Mouse (Mus musculus) forebrain, embryonic 10.5 days (tissue): ENCODE measurements around the gene Meltf. TPM values are rescaled to one million over a fixed set of nuclear protein-coding genes. Genes with fewer than 3 reads are reported as not detected.
A peak's percentile ranks its signal among the peaks of the same experiment; 100 is the strongest.

Experiments
- DNase-seq: peaks from one replicate; pipeline ENCODE4 v3.0.0-alpha.2; 2017; ENCODE audit warnings: low spot score; ENCODE audit errors: extremely low spot score
- H3K27ac ChIP-seq: fragments of 300-500 bp; sonication (generic); 2 replicates; pipeline ENCODE4 v1.5.1; 2016; ENCODE audit warnings: mild to moderate bottlenecking
- H3K27me3 ChIP-seq: fragments of 300-500 bp; sonication (generic); 2 replicates; pipeline ENCODE4 v1.6.1; 2016; ENCODE audit warnings: mild to moderate bottlenecking; ENCODE audit not compliant: poor library complexity, severe bottlenecking
- H3K36me3 ChIP-seq: fragments of 300-500 bp; sonication (generic); replicated peaks from 2 replicates; pipeline ENCODE4 v1.6.1; 2016; ENCODE audit warnings: mild to moderate bottlenecking, moderate library complexity
- H3K4me1 ChIP-seq: fragments of 300-500 bp; sonication (generic); 2 replicates; pipeline ENCODE4 v1.6.1; 2016
- H3K4me3 ChIP-seq: fragments of 300-500 bp; sonication (generic); 2 replicates; pipeline ENCODE4 v1.5.1; 2016; ENCODE audit warnings: mild to moderate bottlenecking, moderate library complexity
- H3K9me3 ChIP-seq: fragments of 300-500 bp; sonication (generic); 2 replicates; pipeline ENCODE4 v1.6.1; 2016; ENCODE audit warnings: mild to moderate bottlenecking, moderate library complexity
- WGBS: fragments of 180-500 bp; shearing (Covaris S2); methylation state at CpG from one replicate; pipeline ENCODE4 v1.1.7; 2016; 5-methylcytosine and 5-hydroxymethylcytosine counted together
- polyA plus RNA-seq: library from polyadenylated mRNA; unstranded; fragments of >200 nt; fragmentation: Nextera tagmentation; extraction: Ambion mirVana; gene quantifications from 2 replicates; pipeline ENCODE4 v1.2.1, GENCODE M21; 2016

The Meltf gene
- polyA plus RNA-seq, 1 experiment from 2014 or later, result not detected

DNA sequence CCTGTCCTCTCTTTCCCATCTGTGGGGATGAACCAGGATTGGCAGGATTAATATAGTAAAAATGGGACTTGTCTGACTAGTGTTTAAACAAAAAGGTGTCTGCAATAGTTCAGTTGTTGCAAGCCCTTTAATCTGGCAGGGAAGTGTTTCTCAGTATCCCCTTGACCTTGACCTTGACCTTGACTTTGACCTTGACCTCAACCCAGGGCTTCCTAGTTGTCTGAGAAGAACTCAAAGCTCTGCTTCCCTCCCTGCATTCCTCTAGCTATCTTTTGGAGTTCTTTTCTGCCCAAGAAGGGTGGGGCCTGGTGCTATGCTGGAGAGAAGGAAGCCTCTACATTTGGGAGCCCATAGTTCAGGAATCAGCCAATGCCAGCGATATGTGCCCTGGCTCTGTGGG is 23.3 kb downstream of the Meltf start:
- Histone ChIP-seq H3K9me3 (peaks cover 7% of the 10 kb centered on the region), H3K4me3 (no peak overlapping the region), H3K4me1 (peaks cover 32% of the 10 kb centered on the region), H3K36me3 (no peaks in the 10 kb centered on the region), H3K27ac (no peak overlapping the region), H3K27me3 (peaks cover 23% of the 10 kb centered on the region)
- 89% methylated on average over 1 of the region's 1 CpGs for WGBS
- no peak for DNase-seq

DNA sequence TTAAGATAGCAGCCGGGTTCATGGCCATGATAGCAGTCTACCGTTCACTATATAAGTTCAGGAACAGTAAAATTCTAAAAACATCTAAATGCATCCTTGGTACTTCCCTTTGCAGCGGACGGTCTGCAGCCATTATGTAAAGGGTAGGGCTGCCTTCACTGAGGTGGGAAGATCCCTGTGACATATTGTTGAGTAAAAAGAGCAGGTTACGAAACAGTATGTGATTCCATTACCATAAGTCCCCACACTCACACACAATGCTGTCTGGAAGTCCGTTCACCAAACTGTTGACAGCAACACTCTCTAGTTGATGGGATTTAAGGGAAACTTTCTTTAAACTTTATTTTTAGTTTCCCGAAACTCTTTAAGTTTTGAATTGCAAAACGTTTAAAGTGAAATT is 24.6 kb downstream of the Meltf start:
- no peak for DNase-seq
- WGBS, result 88% methylated on average over 8 of the region's 8 CpGs

DNA sequence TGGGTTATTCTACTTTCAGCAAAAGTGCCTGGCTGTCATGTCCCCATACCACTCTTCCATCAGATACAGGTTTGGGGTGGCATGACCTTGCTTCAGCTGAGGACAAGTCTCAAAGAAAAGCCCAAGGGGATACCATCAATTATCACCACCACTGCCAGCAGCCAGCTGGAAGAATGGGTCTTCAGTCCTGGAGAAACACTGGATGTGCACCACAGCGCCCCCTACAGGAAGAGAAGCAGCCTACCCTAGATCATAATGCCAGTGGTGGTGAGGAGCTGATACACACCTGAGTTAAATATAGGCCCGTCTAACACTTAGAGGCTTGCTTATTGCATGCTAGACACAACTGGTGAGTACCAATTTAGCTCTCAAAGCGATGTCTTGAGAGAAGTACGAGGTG is 26.7 kb downstream of the Meltf start:
- H3K27me3 ChIP-seq, result peaks cover 20% of the 10 kb centered on the region
- H3K4me1 ChIP-seq, result peaks cover 15% of the 10 kb centered on the region
- DNase-seq, result no peak
- no peaks in the 10 kb centered on the region for H3K36me3 ChIP-seq
- H3K9me3 ChIP-seq, result peaks cover under 1% of the 10 kb centered on the region; the same call in 1 of the 2 replicates
- H3K27ac ChIP-seq, result no peak overlapping the region
- WGBS, result 76% methylated on average over 4 of the region's 4 CpGs
- no peak overlapping the region for H3K4me3 ChIP-seq

More for the DNA sequence above, 24.6 kb downstream of the Meltf start:
- peaks cover 15% of the 10 kb centered on the region for H3K27me3 ChIP-seq
- peaks cover 21% of the 10 kb centered on the region for H3K4me1 ChIP-seq
- peaks cover 7% of the 10 kb centered on the region for H3K9me3 ChIP-seq
- no peak overlapping the region for H3K4me3 ChIP-seq
- H3K27ac ChIP-seq, result no peak overlapping the region
- H3K36me3 ChIP-seq, result no peaks in the 10 kb centered on the region

DNA sequence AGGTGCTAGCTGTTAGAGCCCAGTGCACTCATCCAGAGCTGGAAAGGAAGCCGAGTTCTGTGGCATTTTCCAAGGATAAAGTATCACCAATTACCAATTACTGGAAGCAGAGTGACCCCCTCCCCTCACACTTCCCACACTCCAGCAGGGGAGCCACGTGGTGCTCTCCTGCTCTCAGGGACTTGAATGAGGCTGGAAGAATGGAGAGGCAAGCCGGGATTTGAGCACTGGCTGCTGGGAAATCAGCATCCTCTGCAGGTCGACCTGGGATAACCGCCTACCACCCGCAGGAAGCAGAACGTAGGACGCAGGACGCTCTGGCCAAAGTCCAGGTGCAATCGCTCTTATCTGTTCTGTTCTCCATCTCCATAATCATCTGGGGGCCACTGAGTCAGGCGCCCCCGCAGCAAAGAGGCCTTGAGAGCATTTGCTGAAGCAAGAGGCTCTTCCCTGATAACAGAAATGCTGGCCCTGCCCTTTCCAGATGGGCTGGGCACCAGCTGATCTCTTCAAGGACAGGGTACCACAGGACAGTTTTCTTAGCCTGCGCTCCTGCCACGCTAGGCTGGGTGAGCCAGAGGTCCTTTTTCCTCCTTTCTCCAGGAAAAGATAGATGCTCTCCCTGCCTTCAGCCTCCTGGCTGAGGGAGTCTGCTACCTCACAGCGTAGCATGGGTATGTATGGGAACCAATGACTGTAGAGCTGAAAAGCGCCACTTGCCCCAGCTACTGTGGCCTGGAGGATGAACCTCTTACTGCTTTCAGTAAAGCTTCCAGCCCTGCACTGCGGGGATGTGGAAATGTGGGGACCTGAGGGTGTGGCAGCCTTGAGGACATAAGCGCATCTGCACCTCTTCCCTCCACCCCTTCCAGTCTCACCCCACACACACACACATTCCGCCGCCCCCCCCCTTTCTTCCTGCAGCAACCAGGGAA is 27.5 kb downstream of the Meltf start:
- H3K4me3 ChIP-seq, result peak overlapping the region; percentile 36
- 38% methylated on average over 20 of the region's 20 CpGs for WGBS

DNA sequence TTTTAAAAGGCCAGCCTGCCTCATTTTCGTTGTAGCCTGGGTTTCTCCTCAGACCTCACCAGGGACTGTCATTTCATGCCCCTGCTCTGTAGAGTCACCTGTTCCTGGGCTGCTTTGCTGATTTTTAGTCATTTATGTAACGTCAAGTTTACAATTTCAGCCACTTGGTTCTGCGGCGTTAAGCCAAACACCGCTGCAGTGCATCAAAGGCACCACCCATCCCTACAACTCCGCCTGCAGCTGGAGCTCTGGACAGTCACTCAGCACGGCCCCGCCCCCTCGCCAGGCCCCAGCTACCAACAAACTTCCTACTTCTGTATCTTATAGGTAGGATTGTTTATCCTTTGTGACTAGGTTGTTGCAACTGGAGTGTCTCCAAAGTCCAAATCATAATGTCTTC is 28.3 kb downstream of the Meltf start:
- 10% methylated on average over 9 of the region's 9 CpGs for WGBS
- peaks cover 15% of the 10 kb centered on the region for H3K4me1 ChIP-seq
- peak overlapping the region; percentile 36 for H3K4me3 ChIP-seq
- H3K27ac ChIP-seq, result no peak overlapping the region
- H3K9me3 ChIP-seq, result no peaks in the 10 kb centered on the region
- H3K36me3 ChIP-seq, result no peaks in the 10 kb centered on the region
- no peak for DNase-seq
- H3K27me3 ChIP-seq, result peaks cover 20% of the 10 kb centered on the region

More for the DNA sequence above, 27.5 kb downstream of the Meltf start:
- Histone ChIP-seq H3K27ac (no peak overlapping the region), H3K36me3 (no peaks in the 10 kb centered on the region), H3K4me1 (peaks cover 15% of the 10 kb centered on the region), H3K27me3 (peaks cover 20% of the 10 kb centered on the region), H3K9me3 (no peaks in the 10 kb centered on the region)
- DNase-seq, result no peak

DNA sequence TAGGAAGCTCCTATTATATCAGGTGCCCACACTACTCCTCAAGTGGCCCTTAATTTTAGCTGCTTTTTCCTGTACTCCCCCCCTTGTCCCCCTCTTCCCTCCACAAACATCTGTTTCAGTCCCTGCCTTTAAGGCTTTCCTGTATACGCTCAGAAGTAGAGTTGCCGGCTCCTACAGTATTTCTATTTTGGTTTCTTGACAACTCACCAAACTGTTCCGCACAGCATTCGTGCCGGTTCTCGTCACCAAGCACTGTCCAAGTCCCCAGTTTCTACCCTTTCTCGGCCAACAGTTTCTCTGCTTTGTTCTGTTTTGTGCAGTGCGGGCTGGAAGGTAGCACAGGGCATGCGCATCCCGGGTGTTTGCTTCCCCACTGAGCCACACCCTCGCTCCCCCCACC is 30.3 kb downstream of the Meltf start:
- Histone ChIP-seq H3K9me3 (no peaks in the 10 kb centered on the region), H3K4me3 (no peak overlapping the region), H3K27me3 (peaks cover 20% of the 10 kb centered on the region), H3K27ac (no peak overlapping the region), H3K36me3 (no peaks in the 10 kb centered on the region), H3K4me1 (peaks cover 15% of the 10 kb centered on the region)
- DNase-seq, result no peak
- 70% methylated on average over 11 of the region's 11 CpGs for WGBS

DNA sequence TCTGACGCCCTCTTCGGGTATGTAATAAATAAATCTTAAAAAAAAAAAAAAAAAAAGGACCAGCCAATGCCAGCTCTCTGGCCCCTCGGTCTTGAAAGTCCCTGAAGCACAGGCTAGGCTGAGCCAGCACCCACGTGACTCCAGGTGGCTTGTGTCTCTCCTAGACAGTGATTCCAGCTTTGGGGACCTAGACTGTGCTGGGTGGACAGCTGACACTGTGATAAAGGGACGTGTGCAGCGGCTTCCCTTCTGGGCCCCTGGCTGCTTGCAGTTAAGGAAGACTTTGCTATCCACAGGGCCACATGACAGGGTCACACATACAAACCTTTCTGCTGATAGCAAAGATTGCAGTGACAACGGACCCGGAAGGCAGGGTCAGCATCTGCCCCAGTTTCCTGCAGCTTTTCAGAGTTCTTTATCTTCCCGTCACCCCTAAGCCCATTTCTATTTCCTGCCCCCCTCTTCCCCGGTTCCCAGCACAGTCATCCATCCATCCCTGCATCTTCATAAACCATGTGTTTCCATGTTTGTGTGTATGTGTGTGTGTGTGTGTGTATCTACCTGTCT is 31.8 kb downstream of the Meltf start:
- no peak overlapping the region for H3K4me3 ChIP-seq
- no peaks in the 10 kb centered on the region for H3K36me3 ChIP-seq
- H3K27ac ChIP-seq, result no peak overlapping the region
- DNase-seq, result no peak
- whole genome bisulfite sequencing, result 79% methylated on average over 10 of the region's 10 CpGs
- peaks cover 18% of the 10 kb centered on the region for H3K27me3 ChIP-seq
- peaks cover 15% of the 10 kb centered on the region for H3K4me1 ChIP-seq
- H3K9me3 ChIP-seq, result no peaks in the 10 kb centered on the region

DNA sequence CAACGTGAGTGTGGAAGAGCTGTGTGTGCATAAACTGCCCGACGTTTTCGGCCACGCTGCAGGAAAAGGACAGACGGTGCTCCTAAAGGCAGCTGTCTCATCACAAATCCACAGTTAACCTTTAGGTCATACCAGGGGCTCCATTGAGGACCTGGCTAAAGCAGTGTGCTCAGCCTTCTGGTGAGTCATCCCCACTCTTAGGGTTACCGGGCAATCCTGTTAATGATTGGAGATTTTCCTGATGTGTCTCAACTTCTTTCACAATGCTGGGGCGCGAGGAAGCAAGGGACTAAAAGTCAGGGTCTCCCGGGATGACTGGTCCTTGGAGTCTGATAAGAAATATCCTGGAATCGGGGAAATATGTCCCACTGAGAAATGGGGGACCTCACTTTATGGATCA is 39.2 kb downstream of the Meltf start:
- H3K27ac ChIP-seq, result no peak overlapping the region
- no peak for DNase-seq
- H3K9me3 ChIP-seq, result no peaks in the 10 kb centered on the region
- no peaks in the 10 kb centered on the region for H3K36me3 ChIP-seq
- H3K27me3 ChIP-seq, result 0 out of 2 replicates have a peak, but pooled peaks cover 3% of the 10 kb centered on the region
- H3K4me3 ChIP-seq, result no peak overlapping the region
- 87% methylated on average over 11 of the region's 11 CpGs for WGBS
- H3K4me1 ChIP-seq, result peaks cover 4% of the 10 kb centered on the region

DNA sequence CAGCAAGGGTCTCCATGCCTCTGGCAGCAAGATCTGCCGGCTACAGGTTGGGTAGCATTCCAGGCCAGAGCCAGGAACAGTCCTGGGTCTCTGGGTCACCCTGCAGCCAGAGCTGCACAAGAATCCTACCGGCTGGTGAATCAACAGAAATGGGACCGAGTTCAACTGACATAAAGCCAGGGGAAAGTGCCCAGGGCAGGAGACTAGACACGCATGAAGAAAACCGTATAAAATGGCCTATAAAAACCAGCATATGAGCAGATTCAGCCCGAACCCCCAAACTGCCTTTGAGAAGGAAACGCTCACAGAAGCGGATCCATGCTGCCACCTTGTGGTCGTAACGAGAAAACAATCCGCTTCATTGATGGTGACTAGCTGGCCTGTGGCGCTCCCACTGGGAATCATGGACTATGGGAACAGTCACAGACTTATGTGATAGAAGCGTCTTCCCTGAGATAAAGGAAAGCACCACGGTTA is 39.7 kb downstream of the Meltf start:
- WGBS, result 6% methylated on average over 14 of the region's 14 CpGs
- peak; percentile 80 for DNase-seq
- peak overlapping the region; percentile 24 for H3K4me3 ChIP-seq
- no peaks in the 10 kb centered on the region for H3K9me3 ChIP-seq
- H3K27me3 ChIP-seq, result 0 out of 2 replicates have a peak, but pooled peaks cover 3% of the 10 kb centered on the region
- H3K4me1 ChIP-seq, result peaks cover 4% of the 10 kb centered on the region
- 0 out of 2 replicates have a peak overlapping the region, but pooled peaks have one; percentile 52 for H3K27ac ChIP-seq
- H3K36me3 ChIP-seq, result no peaks in the 10 kb centered on the region

DNA sequence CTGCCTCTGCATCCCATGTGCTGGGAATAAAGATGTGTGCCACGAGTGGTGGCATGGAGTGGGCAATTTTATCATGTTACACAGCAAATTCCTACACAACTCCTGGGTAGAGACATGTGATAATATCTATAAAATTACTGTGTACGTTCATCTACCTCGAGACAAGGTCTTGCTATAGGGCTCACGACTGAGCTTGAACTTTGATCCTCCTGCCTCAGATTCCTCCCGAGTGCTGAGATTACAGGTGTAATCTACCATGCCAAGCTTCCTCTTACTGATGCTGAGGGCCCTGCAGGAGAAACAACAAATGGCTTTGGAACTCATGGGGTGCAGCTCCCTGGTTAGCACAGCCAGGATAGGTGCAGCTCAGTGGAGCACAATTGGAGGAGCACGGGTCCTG is 45.8 kb downstream of the Meltf start:
- WGBS, result 88% methylated on average over 6 of the region's 6 CpGs
- DNase-seq, result no peak
- H3K36me3 ChIP-seq, result no peaks in the 10 kb centered on the region

DNA sequence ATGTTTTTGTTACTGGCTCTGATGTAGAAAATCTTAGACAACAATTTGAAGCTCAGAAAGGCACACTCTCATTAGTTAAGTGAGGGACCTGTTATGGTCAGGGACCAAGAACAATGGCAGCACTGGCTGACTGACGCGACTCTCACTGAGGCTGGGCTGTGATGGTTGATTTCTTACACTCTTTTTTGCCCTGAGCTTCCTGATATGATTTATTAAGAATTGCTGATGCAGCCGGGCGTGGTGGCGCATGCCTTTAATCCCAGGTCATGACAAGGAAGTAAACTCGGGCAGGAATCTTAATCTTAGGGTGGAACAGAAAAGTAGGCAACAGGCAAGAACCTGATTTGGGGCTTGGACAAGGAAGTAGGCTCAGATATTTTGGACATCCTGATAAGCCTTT is 47.5 kb downstream of the Meltf start:
- DNase-seq, result no peak

More for the DNA sequence above, 45.8 kb downstream of the Meltf start:
- Histone ChIP-seq H3K4me1 (peaks cover 8% of the 10 kb centered on the region; the same call in 1 of the 2 replicates), H3K27me3 (no peaks in the 10 kb centered on the region), H3K27ac (no peak overlapping the region), H3K9me3 (no peaks in the 10 kb centered on the region), H3K4me3 (no peak overlapping the region)

DNA sequence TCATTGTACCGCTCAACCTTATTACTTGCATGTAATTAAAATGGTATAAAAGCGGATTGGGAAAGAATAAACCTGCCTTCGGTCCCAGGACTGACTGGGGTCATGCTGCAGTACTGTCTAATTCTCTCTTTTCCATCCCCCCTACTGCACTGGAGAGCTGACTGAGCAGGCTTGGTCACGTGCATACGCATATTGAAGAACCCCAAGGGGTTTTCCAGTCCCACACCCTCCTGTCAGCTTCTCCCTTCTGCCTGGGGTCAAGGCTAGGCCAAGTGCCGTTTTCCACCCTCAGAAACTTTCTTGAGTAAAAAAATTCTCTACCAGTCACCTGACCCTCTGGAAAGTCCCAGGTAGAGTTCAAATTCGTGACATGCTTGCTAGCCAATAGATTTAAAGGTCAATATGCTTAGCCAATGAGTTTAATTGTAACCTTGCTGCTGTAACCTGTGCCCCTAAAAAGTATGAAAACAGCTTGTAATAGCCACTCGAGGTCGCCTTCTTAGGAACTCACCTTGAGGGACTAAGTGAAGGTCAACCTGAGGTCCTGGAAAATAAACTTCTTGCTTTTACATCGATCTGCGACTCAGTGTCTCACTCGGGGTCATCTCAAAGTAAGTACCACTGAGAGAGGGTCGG is 48.1 kb downstream of the Meltf start:
- 86% methylated on average over 13 of the region's 13 CpGs for WGBS
- no peaks in the 10 kb centered on the region for H3K9me3 ChIP-seq
- peaks cover 15% of the 10 kb centered on the region for H3K4me1 ChIP-seq
- peaks cover 21% of the 10 kb centered on the region for H3K27me3 ChIP-seq
- no peak overlapping the region for H3K27ac ChIP-seq
- H3K36me3 ChIP-seq, result no peaks in the 10 kb centered on the region
- no peak overlapping the region for H3K4me3 ChIP-seq
- no peak for DNase-seq

More for the DNA sequence above, 47.5 kb downstream of the Meltf start:
- H3K27ac ChIP-seq, result no peak overlapping the region
- WGBS, result 82% methylated on average over 6 of the region's 6 CpGs
- no peaks in the 10 kb centered on the region for H3K9me3 ChIP-seq
- H3K4me1 ChIP-seq, result peaks cover 9% of the 10 kb centered on the region
- H3K27me3 ChIP-seq, result peaks cover 15% of the 10 kb centered on the region
- H3K4me3 ChIP-seq, result no peak overlapping the region
- no peaks in the 10 kb centered on the region for H3K36me3 ChIP-seq
